Mouse (Mus musculus) left cerebral cortex, postnatal 25 days (tissue): ENCODE results near the gene Rab33b. TPM values are rescaled to one million over a fixed set of nuclear protein-coding genes. Genes with fewer than 3 reads are reported as not detected.
A peak's percentile ranks its signal among the peaks of the same experiment; 100 is the strongest.
"Not testable (repeated sequence)": the region's sequence is repeated elsewhere in the genome, so short reads cannot be mapped to it uniquely, and the experiment has no call there.

Source experiments
- DNase-seq, 2 experiments: peaks; one replicate each; pipeline ENCODE4 v3.0.0; 2022; ENCODE audit warnings: low spot score in 2 of 2, mixed read lengths in 1 of 2
- intact Hi-C: fragments of 180-260 bp; cut with DNase I; formaldehyde crosslinking; loops from one replicate; pipeline ENCODE4 v1.15.1; 2025
- total RNA-seq, 2 experiments: library from RNA; stranded (reverse); gene quantifications; 2 replicates each; pipeline ENCODE4 v1.2.3; 2021

The Rab33b gene
- total RNA-seq: 10 to 100 TPM; 20.4 to 22.5 TPM

DNA sequence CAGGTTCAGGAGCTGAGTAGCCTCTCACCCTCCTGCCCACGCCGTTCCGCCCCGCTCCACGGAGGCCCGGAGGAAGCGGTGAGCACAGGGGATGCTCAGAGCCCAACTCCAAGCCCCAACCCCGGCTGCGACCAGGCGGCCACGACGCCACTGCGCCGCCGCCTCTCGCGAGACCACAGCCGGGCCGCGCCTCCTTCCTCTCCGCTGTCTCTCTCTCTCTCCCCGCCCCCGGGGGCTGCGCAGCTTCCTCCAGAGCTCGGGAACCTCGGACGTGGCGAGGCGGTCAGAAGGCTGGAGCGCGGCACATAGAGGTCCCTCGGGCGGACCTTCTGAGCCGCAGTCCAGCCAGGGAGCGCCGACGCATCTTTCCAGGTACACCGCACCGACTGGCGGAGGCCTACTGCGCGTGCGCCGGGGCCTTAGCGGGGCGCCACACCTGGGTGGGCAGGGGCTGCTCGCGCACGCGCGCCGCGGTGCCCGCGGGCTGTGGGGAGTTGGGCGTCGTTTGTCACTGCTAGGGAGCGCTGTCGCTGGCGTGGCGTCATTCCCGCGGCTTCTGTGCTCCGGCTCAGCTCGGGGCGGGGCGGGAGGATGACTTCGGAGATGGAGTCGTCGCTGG is at the start of gene Rab33b:
Gene Rab33b, plus strand, starts transcription at position 180 of the 619 bp plus-strand sequence.
- intact Hi-C loops: loop anchor here (2.0 to 5.0 kb wide), 3 partner anchors 77 to 1683 kb away; partner anchors contain the start of gene Setd7
- DNase-seq: peak; percentile 96 to 99

DNA sequence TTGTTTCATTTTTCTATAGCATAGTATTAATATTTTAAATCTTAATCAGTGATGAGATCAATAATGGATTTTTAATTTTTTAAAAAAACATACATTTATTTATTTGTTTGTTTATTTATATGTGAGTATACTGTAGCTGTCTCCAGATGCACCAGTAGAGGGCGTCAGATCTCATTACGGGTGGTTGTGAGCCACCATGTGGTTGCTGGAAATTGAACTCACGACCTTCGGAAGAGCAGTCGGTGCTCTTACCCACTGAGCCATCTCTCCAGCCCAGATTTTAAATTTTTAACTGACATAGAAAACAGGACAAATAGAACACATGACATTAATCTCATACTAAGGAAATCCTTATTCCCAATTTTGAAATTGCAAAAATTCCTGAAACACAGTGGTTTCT is 49.4 kb upstream of the Rab33b start:
- DNase-seq, intact Hi-C loops: not testable (repeated sequence)

DNA sequence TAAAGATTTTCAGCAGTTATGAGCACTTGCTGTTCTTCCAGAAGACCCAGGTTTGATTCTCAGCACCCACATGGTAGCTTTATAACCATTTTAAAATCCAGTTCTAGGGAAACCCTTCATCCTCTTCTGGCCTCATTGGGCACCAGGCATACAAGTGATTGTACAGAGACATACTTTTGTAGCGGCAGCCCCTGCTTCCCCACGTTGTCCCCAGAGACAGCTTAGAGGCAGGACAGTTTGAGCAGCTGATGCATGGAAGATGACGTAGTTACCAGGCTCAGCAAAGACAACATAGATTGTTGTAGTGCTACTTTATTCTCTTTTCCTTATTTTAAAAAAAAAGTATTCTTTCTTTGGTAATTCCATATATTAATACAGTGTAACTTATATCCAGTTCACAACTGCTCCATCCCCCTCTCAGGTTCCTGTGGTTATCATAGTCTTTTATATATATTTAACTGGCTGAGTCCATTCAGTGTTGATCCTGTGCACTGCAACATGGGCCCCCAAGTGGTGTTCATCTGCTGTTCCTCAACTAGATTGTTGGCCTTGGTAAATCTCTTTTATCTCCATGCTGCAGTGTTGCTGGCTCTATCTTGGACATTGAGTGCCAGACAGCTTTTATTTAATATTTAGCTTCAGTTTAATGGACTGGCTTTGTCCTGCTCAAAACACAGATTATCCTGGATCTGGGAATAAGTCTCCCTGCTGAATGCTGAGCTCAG is 48.7 kb upstream of the Rab33b start:
- intact Hi-C loops: no loop called here

DNA sequence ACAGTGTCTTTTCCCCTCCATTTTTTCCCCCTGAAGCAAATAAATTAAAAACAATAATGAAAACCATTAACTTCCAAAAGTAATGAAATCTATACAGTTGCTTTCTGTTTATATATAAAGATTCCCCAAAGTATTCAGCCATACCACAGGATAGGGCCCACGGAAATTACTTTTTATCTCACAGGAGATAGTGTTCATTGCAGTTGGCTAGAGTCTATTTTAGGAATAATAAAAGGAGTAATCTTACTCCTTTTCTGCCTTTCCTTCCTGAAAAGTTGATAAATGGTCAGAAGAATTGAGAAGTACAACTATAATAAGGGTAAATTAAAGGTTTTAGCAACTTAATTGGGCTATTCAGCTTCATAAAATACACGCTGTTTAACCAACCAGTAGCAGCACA is 15.2 kb upstream of the Rab33b start:
- intact Hi-C loops: no loop called here
- DNase-seq: no peak

More for the DNA sequence above, 48.7 kb upstream of the Rab33b start:
- no peak for DNase-seq

DNA sequence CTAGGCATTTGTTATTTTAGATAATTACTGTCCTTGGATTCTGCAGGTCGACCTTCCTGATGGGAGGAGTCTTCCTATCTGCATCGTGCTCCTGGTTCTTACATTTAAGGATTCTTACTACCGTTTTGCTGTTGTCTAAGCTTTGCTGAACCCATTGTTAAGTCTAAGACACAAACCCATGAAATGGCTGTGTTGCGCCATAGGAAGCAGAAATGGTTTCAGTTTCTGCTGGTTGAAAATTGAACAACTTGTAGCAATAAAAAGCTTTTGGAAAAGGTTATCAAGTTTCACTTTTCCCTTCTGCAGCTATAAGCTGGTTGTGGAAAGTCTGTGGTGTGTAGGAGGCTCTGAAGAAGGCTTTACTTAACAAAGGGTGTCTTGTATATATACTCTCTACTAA is 8.0 kb upstream of the Rab33b start:
- DNase-seq: no peak
- intact Hi-C loops: no loop called here

DNA sequence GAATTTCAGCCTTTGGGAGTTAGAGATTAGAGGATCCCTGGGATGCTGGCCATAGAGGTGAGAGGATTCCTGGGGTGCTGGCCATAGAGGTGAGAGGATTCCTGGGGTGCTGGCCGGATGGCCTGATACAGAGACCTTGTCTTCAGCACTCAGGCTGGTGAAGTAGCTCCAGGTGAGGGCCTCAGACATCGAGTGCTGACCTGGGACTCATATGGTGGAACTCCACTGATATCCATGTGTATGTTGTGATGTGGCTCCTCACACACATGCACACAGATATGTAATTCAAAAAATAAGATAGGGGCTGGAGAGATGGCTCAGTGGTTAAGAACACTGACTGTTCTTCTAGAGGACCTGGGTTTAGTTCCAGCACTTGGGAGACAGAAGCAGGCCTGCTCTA is 3.8 kb upstream of the Rab33b start:
- DNase-seq: no peak
- intact Hi-C loops: loop anchor here (1.0 to 5.0 kb wide), 3 partner anchors 167 to 1687 kb away; no protein-coding TSS in a partner anchor

DNA sequence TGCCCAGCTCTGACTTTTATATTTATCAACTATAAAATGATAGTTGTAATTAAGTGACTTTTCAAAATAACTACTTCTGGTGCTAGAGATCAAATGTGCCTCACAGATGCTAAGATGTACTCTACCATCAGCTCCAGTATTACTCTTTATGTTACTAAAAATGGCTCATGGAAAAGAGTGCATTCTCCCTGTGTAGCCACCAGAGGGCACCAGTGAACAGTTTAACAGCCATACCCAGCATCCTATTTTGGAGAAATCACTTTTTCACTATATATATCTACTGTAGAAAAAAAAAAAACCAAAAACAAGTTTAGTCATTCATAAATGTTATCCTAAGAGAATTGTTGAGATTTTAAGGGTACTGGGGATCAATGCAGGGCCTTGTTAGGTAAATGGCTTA is 2.7 kb upstream of the Rab33b start:
- peak; percentile 31 to 61 for DNase-seq
- intact Hi-C loops: loop anchor here (5.0 kb wide), 2 partner anchors 166 to 1686 kb away; no protein-coding TSS in a partner anchor

DNA sequence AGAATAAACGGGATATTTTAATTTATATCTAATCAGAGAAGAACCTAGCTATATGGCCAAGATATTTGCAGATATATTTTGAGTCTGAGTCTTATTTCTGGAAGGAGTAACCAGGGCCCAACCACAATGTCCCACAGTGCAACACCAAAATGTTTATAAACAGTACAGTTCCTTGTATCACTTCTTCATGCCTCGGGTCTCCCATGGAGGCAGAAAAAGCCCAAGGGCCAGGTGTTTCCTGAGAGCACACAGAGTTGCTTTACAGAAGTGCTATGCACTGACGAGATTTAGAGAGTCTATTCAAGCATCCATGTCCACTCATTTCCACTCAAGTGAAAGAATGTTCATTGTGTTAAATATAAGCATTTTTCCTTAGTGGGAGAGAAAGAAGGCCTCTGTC is 1.8 kb upstream of the Rab33b start:
- intact Hi-C loops: loop anchor here (5.0 kb wide), 2 partner anchors 165 to 1685 kb away; no protein-coding TSS in a partner anchor
- DNase-seq: no peak

DNA sequence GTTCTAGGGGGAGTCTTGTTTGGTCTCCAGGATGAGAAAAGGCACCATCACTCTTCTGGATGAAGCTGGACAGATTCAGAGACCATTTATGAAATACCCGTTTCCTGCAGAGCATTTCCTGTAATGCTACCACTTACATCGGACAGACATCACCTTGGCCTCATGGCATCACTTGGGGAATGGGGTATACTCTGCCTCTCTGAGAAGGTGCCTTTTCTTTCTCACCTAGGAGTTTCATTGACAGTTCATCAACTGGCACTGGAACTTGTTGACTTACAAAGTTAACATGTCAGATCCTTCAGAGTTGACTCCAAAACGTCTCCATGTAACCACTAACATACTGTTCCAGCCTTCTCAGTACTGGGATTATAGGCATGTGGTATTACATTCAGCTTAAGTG is 939 bp upstream of the Rab33b start:
- intact Hi-C loops: loop anchor here (5.0 kb wide), 2 partner anchors 165 to 1685 kb away; no protein-coding TSS in a partner anchor

DNA sequence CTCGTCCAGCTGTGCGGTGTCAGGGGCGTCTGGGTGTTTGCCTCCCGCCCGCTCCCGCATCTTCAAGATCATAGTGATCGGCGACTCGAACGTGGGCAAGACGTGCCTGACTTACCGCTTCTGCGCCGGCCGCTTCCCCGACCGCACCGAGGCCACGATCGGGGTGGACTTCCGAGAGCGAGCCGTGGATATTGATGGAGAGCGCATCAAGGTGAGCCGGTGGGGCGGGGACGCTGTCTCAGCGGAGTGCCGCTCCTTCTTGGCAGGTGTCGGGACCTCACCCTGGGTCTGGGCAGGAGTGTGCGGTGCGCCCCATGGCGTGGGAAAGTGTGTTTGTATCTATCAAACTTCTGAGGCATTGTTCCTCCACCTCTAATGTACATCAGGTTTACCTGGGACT is 650 bp downstream of the Rab33b start:
- no peak for DNase-seq
- intact Hi-C loops: loop anchor here (2.0 to 5.0 kb wide), 3 partner anchors 76 to 1683 kb away; partner anchors contain the start of gene Setd7

More for the DNA sequence above, 939 bp upstream of the Rab33b start:
- no peak for DNase-seq

DNA sequence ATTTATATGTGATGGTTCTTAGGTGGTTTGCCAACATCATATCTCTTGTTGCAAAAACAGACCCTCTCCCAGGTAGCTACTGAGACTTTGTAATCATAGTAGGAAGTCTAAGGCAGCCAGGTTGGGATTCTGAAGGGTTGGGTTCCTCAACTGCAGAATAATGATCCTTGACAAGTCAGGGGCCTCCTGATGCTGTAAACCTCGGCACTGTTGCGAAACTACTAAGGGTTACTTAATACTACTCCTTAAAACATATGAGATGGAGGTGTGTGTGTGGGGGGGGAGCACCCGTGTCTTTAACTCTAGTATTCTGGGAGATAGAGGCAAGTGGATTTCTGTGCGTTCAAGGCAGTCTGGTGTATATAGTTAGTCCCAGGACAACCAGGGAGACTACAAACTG is 1.6 kb downstream of the Rab33b start:
- intact Hi-C loops: loop anchor here (2.0 kb wide), 1 partner anchor 75 kb away; the partner anchor contains the start of gene Setd7
- DNase-seq: no peak

DNA sequence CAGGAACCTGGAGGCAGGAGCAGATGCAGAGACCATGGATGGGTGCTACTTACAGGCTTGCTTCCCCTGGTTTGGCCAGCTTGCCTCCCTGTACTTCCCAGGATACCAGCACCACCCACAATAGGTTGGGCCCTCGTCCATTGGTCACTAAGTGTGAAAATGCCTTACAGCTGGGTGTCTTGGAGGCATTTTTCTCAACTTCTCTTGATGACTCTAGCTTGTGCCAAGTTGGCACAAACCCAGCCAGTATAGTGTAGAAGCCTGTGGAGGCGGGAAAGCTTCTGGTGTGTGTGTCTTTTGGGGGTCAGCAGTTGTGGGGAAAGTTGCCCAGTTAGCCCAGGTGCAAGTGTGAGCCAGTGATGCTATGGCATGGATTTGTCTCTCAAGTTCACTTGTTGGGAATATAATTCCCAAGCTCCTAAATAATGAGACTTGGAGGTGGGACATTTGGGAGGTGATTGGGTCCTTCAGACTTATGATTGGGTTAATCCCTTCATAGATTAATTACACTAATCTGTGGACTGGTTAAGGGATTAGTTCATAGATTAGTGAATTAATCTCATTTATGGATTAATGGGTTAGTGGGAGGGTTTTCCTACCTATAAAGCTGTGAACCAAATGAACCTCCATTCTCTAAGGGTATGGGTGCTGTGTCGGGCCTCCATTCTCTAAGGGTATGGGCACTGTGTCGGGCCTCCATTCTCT is 2.9 kb downstream of the Rab33b start:
- intact Hi-C loops: no loop called here
- no peak for DNase-seq

DNA sequence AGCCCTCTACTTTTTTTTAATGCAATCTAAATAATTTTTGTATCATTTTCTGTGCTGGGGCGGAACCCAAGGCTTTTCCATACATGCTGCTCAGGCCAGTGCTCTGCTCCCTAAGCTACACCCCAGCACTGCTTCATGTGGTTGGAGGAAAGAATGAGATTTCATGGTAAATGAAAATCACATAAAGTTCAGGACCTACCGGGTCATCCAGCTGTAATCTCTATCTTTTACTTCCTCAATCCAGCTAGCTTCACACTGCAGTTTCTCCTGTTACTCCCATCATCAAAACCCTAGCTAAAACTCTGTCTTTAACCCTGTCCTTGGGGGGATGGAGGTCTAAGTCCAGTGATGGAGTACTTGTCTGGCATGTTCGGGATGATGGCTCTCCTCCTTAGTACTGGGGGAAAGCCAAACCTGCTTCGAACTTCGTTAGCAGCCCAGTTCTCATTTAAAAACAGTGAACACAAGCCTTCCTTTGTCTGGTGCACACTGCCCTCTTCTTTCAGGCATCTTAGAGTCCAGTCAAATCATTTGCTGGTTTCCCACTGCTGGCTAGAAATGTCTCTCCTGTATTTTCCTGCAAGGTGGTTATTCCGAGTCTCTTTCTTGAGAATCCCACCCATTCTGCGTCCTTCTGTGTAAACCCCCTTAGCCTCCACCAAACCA is 6.5 kb downstream of the Rab33b start:
- intact Hi-C loops: no loop called here
- no peak for DNase-seq

DNA sequence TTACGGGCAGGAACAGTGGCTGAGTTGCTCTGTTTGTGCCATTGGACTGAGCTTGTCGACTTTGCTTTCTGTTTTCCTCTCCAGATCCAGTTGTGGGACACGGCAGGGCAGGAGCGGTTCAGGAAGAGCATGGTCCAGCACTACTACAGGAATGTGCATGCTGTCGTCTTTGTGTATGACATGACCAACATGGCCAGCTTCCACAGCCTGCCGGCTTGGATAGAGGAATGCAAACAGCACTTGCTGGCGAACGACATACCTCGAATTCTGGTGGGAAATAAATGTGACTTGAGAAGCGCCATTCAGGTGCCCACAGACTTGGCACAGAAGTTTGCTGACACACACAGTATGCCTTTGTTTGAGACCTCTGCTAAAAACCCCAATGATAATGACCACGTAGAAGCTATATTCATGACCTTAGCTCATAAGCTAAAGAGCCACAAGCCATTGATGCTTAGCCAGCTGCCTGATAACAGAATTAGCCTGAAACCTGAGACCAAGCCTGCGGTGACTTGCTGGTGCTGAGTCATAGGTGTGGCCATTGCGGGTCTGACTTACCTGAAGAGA is 9.6 kb downstream of the Rab33b start:
- no peak for DNase-seq
- intact Hi-C loops: no loop called here

DNA sequence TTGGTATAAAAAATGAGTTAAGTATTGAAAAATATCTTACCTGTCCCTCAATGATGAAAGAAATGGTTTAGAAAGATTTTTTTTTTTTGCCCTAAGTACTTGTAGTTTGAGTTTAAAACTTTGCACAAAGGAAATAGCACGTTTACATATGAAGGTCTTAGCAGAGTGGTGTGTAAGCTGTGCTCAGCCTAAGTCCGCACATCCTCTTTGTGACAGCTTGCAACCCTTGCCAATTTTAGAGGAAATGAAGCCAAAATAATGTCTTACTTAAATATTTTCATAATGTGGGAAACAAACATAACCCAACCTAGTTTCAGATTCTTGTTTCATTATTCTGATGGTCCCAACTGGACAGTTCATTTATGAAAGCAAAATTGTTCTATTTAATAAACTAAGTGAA is 10.7 kb downstream of the Rab33b start:
- intact Hi-C loops: no loop called here
- DNase-seq: no peak

DNA sequence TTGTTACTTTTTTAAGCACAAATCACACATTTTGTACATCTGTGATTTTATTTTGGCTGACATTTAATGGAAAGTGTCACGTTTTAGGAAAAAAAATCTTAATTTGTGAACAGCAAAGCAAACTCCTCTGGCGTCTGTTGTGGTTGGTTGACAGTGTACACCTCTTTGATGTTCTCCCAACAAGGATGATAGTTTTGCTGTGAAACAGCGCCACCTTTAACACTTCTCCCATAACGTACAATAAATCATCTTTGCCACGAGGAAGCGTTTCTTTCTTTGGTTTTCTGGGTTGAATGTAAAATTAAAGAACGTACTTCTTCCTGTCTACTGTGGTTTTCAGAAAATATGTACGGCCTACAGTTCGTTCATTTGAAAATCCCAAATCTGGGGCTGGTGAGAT is 11.9 kb downstream of the Rab33b start:
- intact Hi-C loops: no loop called here

DNA sequence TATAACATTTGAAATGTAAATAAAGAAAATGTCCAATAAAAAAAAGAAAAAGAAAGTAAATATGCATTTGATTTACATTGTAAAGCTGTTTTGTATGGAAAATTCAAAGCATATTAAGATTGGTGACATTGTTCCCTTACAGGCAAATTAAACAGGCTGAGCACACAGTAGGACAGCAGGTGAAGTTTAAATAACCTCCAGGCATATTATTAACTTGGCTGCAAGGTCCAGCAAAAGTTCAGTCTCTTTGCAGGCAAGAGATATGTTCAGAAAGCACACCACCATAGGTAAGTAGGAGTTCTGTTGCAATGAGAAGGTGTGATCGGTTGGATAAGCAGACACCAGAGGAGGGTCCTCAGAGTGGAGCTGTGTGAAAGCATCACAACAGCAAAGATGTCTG is 14.3 kb downstream of the Rab33b start:
- DNase-seq: no peak
- intact Hi-C loops: no loop called here

More for the DNA sequence above, 11.9 kb downstream of the Rab33b start:
- DNase-seq: no peak

DNA sequence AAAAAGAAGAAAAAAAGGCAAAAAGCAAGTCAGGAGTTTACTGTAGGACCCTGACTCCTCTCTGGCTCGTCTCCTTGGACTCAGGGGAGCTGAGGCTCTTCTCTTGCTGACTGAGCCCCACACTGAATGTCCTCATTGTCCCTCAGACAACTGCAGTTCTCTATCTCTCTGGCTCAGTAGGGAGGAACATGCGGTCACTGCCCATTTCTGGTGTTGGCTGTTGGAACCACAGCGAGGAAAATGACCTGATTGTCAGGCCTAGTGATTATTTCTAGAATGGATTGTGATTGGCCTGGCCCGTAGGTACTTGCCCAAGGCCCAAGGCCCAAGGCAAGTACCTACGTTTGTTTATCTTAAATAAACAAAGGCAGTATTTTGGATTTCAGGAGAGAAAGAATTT is 14.9 kb downstream of the Rab33b start:
- DNase-seq: no peak
- intact Hi-C loops: no loop called here

DNA sequence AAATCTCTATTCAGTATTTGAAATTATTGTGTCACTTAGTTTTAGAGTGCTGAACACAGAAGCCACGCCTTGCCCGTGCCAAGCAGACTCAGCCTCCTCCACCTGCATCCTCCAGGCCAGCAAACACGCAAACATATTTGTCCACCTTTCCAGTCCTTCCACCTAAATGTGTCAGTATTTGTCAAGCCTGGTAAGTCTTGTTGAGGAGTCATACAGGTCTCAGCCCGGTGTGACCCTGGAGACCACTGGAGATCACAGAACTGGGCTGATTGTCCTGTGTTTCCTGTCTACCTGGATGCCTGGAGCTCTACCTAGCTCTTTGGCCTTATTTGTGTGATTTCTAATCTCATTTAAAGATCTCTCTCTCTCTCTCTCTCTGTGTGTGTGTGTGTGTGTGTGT is 16.2 kb downstream of the Rab33b start:
- no peak for DNase-seq
- intact Hi-C loops: no loop called here
